ENCODE assay signal across 11 mouse cellular contexts in the genomic region with DNA sequence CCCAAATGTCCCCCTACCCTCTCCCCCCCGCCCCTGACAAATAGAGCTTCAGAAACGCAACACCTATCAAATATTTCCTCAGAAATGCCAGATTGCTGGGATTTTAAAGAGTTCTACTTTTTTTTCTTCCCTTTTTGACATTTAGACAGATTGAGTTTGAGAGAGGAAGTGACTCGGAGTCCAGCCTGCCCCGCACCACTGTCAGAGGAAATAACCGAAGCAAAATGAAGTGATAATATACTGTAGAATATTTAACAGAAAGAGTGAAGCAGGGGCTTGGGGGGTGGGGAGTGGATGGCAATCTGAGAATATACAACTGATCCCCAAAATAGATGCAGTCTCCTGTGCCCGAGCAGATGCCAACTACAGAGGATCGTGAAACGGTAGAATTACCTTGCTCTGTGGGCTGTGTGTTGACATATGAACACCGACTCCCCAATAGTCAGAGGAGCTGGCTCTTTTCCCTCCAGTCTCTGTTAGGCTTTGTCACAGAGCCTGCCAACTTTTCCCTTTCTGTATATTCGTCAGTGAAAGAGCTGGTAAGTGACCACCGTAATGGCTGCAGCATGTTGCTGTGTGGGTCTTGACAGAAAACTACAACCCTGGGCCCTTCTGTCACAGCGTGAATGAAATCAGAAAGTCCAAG.
DNase-seq lines count a peak whose midpoint lies in the region; ATAC-seq and TF ChIP-seq lines count a peak whose summit lies in the region.
"Had no signal": no experiment of that assay in that cellular context is flagged by ENCODE, and none has a peak within 500 bp of the region (broad histone marks: within the 10 kb centered on the region; RNA-seq: fewer than 3 reads in every experiment).

No protein-coding gene starts in this region.

- peak; percentile 7 for DNase-seq in gastrocnemius, adult 18-20 months (ENCODE audit: low spot score)
- no peak for DNase-seq in gastrocnemius, postnatal 36 days
- DNase-seq in lung, postnatal 0 days (ENCODE audit: low spot score): peak; percentile 11
- DNase-seq in lung, postnatal 25 days (ENCODE audit: low spot score): no peak
- no peak for DNase-seq in midbrain, embryonic 14.5 days
- no peak for DNase-seq in adrenal gland, adult 2 months
- DNase-seq: kidney, adult 11 months had no signal

- H3K9me3 ChIP-seq in lung, postnatal 0 days (ENCODE audit: low read length): no peaks in the 10 kb centered on the region
- no peaks in the 10 kb centered on the region for H3K9me3 ChIP-seq in heart, embryonic 14.5 days (ENCODE audit: control insufficient read depth, low read length)
- no peaks in the 10 kb centered on the region for H3K9me3 ChIP-seq in midbrain, embryonic 14.5 days (ENCODE audit: control insufficient read depth, low read length)
- H3K9me3 ChIP-seq: embryonic facial prominence, embryonic 12.5 days had no signal

- no peak for TF ChIP-seq CTCF in lung, postnatal 0 days (IDR thresholded peaks at IDR 0.05)

- WGBS in lung, postnatal 0 days: 38% methylated on average over 12 of the region's 12 CpGs
- WGBS in heart, embryonic 14.5 days: 44% methylated on average over 12 of the region's 12 CpGs
- WGBS in midbrain, embryonic 14.5 days: 84% methylated on average over 12 of the region's 12 CpGs

- H3K9ac ChIP-seq in lung, postnatal 0 days (replicated peaks; ENCODE audit: low read depth): no peak overlapping the region
- H3K9ac ChIP-seq in heart, embryonic 14.5 days (ENCODE audit: low read length): peak overlapping the region; percentile 41; the same call in 1 of the 2 replicates
- H3K9ac ChIP-seq in midbrain, embryonic 14.5 days (replicated peaks; ENCODE audit: low read length): no peak overlapping the region
- H3K9ac ChIP-seq: embryonic facial prominence, embryonic 12.5 days had no signal

- H3K27me3 ChIP-seq in lung, postnatal 0 days (replicated peaks; ENCODE audit: insufficient read depth, low read length): no peaks in the 10 kb centered on the region
- no peaks in the 10 kb centered on the region for H3K27me3 ChIP-seq in heart, embryonic 14.5 days (ENCODE audit: control insufficient read depth, insufficient read depth, low read length)
- no peaks in the 10 kb centered on the region for H3K27me3 ChIP-seq in midbrain, embryonic 14.5 days (ENCODE audit: control insufficient read depth, insufficient read depth, low read length)
- H3K27me3 ChIP-seq: embryonic facial prominence, embryonic 12.5 days had no signal

- ATAC-seq in lung, postnatal 0 days: no peak
- ATAC-seq in heart, embryonic 14.5 days (ENCODE audit: insufficient number of reproducible peaks, insufficient read depth, low FRiP score, low read depth): no peak
- ATAC-seq in megakaryocyte, adult 5-6 weeks (ENCODE audit: poor library complexity, severe bottlenecking): peak; percentile 85
- no peak for ATAC-seq in midbrain, embryonic 14.5 days (ENCODE audit: low FRiP score, low TSS enrichment)
- ATAC-seq: forebrain, embryonic 16.5 days had no signal

- intact Hi-C loops in gastrocnemius, postnatal 36 days (cut with DNase I): no loop called here

- H3K36me3 ChIP-seq in lung, postnatal 0 days (ENCODE audit: insufficient read depth, low read length): no peaks in the 10 kb centered on the region
- H3K36me3 ChIP-seq in heart, embryonic 14.5 days (ENCODE audit: control insufficient read depth, insufficient read depth, low read length): no peaks in the 10 kb centered on the region
- no peaks in the 10 kb centered on the region for H3K36me3 ChIP-seq in midbrain, embryonic 14.5 days (ENCODE audit: control insufficient read depth, insufficient read depth, low read length)
- H3K36me3 ChIP-seq: embryonic facial prominence, embryonic 12.5 days had no signal

- H3K4me3 ChIP-seq in lung, postnatal 0 days (ENCODE audit: low read depth, low read length): peak overlapping the region; percentile 21; the same call in 1 of the 2 replicates
- peak overlapping the region in 1 of 2 experiments; percentile 14; a peak in 2 of 4 replicates for H3K4me3 ChIP-seq in heart, embryonic 14.5 days (ENCODE audit: control insufficient read depth in 1 of 2, insufficient read depth in 1 of 2, low read depth in 1 of 2, low read length in 2 of 2)
- no peak overlapping the region for H3K4me3 ChIP-seq in midbrain, embryonic 14.5 days (replicated peaks; ENCODE audit: low read depth, low read length)
- H3K4me3 ChIP-seq: embryonic facial prominence, embryonic 12.5 days had no signal

- H3K4me2 ChIP-seq in lung, postnatal 0 days (replicated peaks; ENCODE audit: low read depth, low read length): peak overlapping the region; percentile 40
- peak overlapping the region; percentile 55 for H3K4me2 ChIP-seq in heart, embryonic 14.5 days (ENCODE audit: low read length)
- H3K4me2 ChIP-seq in midbrain, embryonic 14.5 days (ENCODE audit: low read length): no peak overlapping the region
- H3K4me2 ChIP-seq: embryonic facial prominence, embryonic 12.5 days had no signal

- no peaks in the 10 kb centered on the region for H3K4me1 ChIP-seq in lung, postnatal 0 days (ENCODE audit: insufficient read depth, low read depth, low read length)
- 0 out of 4 replicates have a peak, but pooled peaks cover 0 to 2% of the 10 kb centered on the region in 2 experiments for H3K4me1 ChIP-seq in heart, embryonic 14.5 days (ENCODE audit: control insufficient read depth in 2 of 2, insufficient read depth in 2 of 2, low read length in 2 of 2)
- H3K4me1 ChIP-seq in midbrain, embryonic 14.5 days (ENCODE audit: control insufficient read depth, insufficient read depth, low read length): no peaks in the 10 kb centered on the region
- H3K4me1 ChIP-seq: embryonic facial prominence, embryonic 12.5 days had no signal

- TF ChIP-seq EP300 in lung, postnatal 0 days (IDR thresholded peaks at IDR 0.05): no peak

- H3K27ac ChIP-seq in lung, postnatal 0 days (ENCODE audit: low read length): no peak overlapping the region
- no peak overlapping the region for H3K27ac ChIP-seq in heart, embryonic 14.5 days (replicated peaks in 1 of 2; ENCODE audit: control insufficient read depth in 1 of 2, insufficient read depth in 1 of 2, low read depth in 2 of 2, low read length in 2 of 2)
- H3K27ac ChIP-seq in midbrain, embryonic 14.5 days (replicated peaks; ENCODE audit: low read depth, low read length): no peak overlapping the region
- H3K27ac ChIP-seq: embryonic facial prominence, embryonic 12.5 days had no signal

Comparison
In these comparisons a context has a peak if more than half of its experiments do, and no peak if none do; other contexts are left out.
1. DNase-seq: peak in gastrocnemius, adult 18-20 months (single experiment) and lung, postnatal 0 days (single experiment); none in gastrocnemius, postnatal 36 days (0 of 2), lung, postnatal 25 days (single experiment), midbrain, embryonic 14.5 days (single experiment) and adrenal gland, adult 2 months (single experiment).